Mouse (Mus musculus) lung, postnatal 0 days (tissue): ENCODE results near the gene Art4. TPM values are rescaled to one million over a fixed set of nuclear protein-coding genes. Genes with fewer than 3 reads are reported as not detected.

ENCODE experiments used
- ATAC-seq: fragments of 200-750 bp; cut with Nextera tagmentation; 2 replicates; pipeline ENCODE4 v1.8.0; 2017; ENCODE audit warnings: moderate library complexity
- DNase-seq: peaks from one replicate; pipeline ENCODE4 v3.0.0-alpha.2; 2016; ENCODE audit warnings: low spot score
- H3K27ac ChIP-seq: fragments of 300-500 bp; sonication (generic); 2 replicates; pipeline ENCODE4 v1.5.1; 2014; ENCODE audit warnings: antibody characterized with exemption, mild to moderate bottlenecking, low read length, mixed read lengths
- H3K27me3 ChIP-seq: fragments of 300-500 bp; sonication (generic); replicated peaks from 2 replicates; pipeline ENCODE4 v1.6.1; 2014; ENCODE audit warnings: low read length, mixed read lengths; ENCODE audit not compliant: insufficient read depth
- H3K36me3 ChIP-seq: fragments of 300-500 bp; sonication (generic); 2 replicates; pipeline ENCODE4 v1.6.1; 2014; ENCODE audit warnings: low read length, mixed read lengths; ENCODE audit not compliant: insufficient read depth
- H3K4me1 ChIP-seq: fragments of 300-500 bp; sonication (generic); 2 replicates; pipeline ENCODE4 v1.6.1; 2014; ENCODE audit warnings: antibody characterized with exemption, low read depth, low read length, mixed read lengths; ENCODE audit not compliant: insufficient read depth
- H3K4me2 ChIP-seq: fragments of 300-500 bp; sonication (generic); replicated peaks from 2 replicates; pipeline ENCODE4 v1.6.1; 2014; ENCODE audit warnings: low read depth, mild to moderate bottlenecking, low read length, moderate library complexity, mixed read lengths
- H3K4me3 ChIP-seq: fragments of 300-500 bp; sonication (generic); 2 replicates; pipeline ENCODE4 v1.5.1; 2014; ENCODE audit warnings: low read depth, low read length
- H3K9ac ChIP-seq: fragments of 300-500 bp; sonication (generic); replicated peaks from 2 replicates; pipeline ENCODE4 v1.6.1; 2014; ENCODE audit warnings: low read depth, mild to moderate bottlenecking
- H3K9me3 ChIP-seq: fragments of 300-500 bp; sonication (generic); 2 replicates; pipeline ENCODE4 v1.6.1; 2016; ENCODE audit warnings: low read length, mixed read lengths
- CTCF ChIP-seq: IDR thresholded peaks from 2 replicates; pipeline ENCODE4 v1.5.1; 2016; ENCODE audit warnings: antibody characterized with exemption, mild to moderate bottlenecking
- EP300 ChIP-seq: IDR thresholded peaks from 2 replicates; pipeline ENCODE4 v1.6.1; 2016; ENCODE audit warnings: antibody characterized with exemption, mild to moderate bottlenecking, control low read depth
- WGBS: fragments of 180-500 bp; shearing (Covaris S2); extraction: QIAGEN DNeasy Blood & Tissue Kit; methylation state at CpG from one replicate; pipeline ENCODE4 v1.1.7; 2014; 5-methylcytosine and 5-hydroxymethylcytosine counted together
- polyA plus RNA-seq: library from polyadenylated mRNA; unstranded; fragments of >200 nt; fragmentation: Nextera tagmentation; extraction: Ambion mirVana; gene quantifications from 2 replicates; pipeline ENCODE4 v1.2.1, GENCODE M21; 2015

The Art4 gene
- polyA plus RNA-seq, 1 experiment from 2014 or later: 7.9 TPM

DNA sequence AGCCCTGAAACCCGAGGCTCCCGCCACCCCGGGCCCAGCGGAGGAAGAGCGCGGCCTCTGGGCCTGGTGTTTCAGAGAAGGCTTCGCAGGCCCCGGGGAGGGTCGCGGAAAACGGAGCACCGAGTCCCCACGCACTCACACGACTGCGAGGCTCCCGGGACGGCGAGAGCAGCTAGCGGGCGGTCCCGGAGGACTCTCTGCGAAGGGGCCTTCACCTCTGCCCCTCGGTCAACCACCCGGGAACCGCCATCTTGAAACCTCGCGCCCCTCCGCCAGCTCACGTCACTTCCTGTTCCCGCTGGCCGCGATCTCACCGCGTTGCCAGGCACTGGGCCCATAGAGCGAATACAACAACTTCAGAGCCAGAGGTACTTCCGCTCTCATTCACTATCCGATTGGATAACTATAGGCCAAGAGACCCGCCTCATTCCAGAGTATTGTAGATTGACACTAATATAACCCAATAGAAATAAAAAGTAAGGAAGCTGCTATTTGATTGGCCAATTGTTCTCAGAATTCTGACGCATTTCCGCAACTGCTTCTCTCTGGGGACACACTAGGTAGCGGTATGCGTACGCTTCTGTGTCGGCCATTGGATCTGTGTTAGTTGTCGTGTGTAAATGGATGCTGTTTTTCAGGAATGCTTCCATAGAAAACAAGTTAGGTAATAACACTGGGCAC lies 29.5 kb downstream of the Art4 start, which contains the start of gene Wbp11:
TSS of gene Wbp11 (minus strand) at position 353 of the 681 bp plus-strand sequence.
- peak; percentile 65 for TF ChIP-seq CTCF
- peak; percentile 77; the same call in 1 of the 2 replicates for TF ChIP-seq EP300
- ATAC-seq: peak; percentile 100
- Histone ChIP-seq H3K4me1 (0 out of 2 replicates have a peak, but pooled peaks cover 4% of the 10 kb centered on the region), H3K4me2 (peak within 1 kb of the TSS; percentile 66), H3K36me3 (peaks cover 14% of the 10 kb centered on the region), H3K9ac (peak within 1 kb of the TSS; percentile 99), H3K9me3 (no peaks in the 10 kb centered on the region), H3K27ac (peak within 1 kb of the TSS; percentile 90), H3K27me3 (no peaks in the 10 kb centered on the region), H3K4me3 (peak within 1 kb of the TSS; percentile 100)
- under 1% methylated on average over 37 of the region's 45 CpGs for WGBS
- DNase-seq: peak; percentile 100

DNA sequence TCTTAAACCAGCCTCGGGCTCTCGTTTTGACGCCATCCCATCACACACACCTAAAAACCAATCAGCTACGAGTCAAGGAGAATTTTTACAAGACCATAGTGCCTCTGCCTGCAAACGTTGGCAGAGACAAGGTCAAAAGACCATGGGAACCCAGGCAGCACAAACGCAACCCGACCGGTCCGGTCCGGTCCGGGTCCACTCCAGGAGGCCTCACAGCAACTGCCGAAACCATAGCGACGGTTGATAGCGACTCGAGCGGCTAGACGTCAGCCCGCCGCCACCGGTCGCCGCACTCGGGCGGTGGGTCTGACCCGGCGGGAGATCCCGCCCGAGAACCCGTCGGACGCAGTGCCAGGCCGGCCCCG lies 30.0 kb downstream of the Art4 start, which contains the start of gene BC049715:
TSS of gene BC049715 (plus strand) at position 111 of the 365 bp plus-strand sequence.
- Histone ChIP-seq H3K9ac (peak within 1 kb of the TSS; percentile 99), H3K4me3 (peak within 1 kb of the TSS; percentile 100), H3K27me3 (no peaks in the 10 kb centered on the region), H3K4me2 (peak within 1 kb of the TSS; percentile 66), H3K4me1 (0 out of 2 replicates have a peak, but pooled peaks cover 4% of the 10 kb centered on the region), H3K9me3 (no peaks in the 10 kb centered on the region), H3K36me3 (peaks cover 17% of the 10 kb centered on the region), H3K27ac (peak within 1 kb of the TSS; percentile 90)
- no peak for TF ChIP-seq EP300
- no peak for TF ChIP-seq CTCF
- peak; percentile 49 for DNase-seq
- ATAC-seq: peak; percentile 25
- WGBS: under 1% methylated on average over 34 of the region's 34 CpGs

DNA sequence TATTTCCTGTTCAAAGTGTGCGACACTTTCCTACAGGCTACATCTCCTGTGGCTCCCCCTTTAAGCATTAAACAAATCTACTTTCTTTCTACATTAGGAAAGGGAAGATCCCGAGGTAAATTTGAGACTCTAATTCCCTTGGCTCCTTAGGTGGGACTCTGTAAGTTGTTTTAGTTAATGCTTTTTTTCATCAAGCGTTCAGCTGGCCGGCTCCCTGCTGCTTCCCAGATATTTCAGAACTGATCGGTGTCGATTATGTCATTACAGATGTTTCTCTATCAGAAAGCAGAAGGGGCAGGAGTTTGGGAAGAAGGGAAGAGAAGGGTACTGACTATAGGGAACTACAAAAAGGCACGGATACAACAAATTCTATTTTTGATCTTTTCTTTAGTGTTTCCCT lies 30.4 kb downstream of the Art4 start:
- H3K27ac ChIP-seq: no peak overlapping the region

DNA sequence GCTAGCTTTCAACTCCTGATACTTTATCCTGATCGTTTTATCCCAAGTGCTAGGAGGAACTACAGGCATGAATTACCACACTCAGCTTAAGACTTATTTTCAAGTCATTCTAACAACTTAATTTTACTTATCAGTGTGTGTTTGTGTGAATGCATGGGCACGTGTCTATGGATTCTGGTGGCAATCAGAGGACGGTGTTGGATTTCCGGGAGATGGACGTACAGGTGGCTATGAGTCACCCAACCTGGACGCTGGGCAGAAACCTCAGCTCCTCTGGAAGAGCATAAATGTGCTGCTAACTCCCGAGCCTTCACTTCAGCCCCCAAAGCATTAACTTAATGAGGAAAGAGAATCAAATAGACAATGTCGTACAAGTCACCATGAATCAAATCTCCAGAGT lies 32.5 kb downstream of the Art4 start:
- peaks cover 40% of the 10 kb centered on the region for H3K36me3 ChIP-seq
- H3K9me3 ChIP-seq: no peaks in the 10 kb centered on the region
- WGBS: 92% methylated on average over 8 of the region's 8 CpGs

More for the DNA sequence above, 30.4 kb downstream of the Art4 start:
- H3K9ac ChIP-seq: peak overlapping the region; percentile 99
- no peak for ATAC-seq
- peak overlapping the region; percentile 66 for H3K4me2 ChIP-seq
- WGBS: 12% methylated on average over 7 of the region's 7 CpGs
- TF ChIP-seq EP300 (no peak), CTCF (no peak)
- H3K4me1 ChIP-seq: 0 out of 2 replicates have a peak, but pooled peaks cover 4% of the 10 kb centered on the region
- peak overlapping the region; percentile 100 for H3K4me3 ChIP-seq
- H3K36me3 ChIP-seq: peaks cover 21% of the 10 kb centered on the region
- H3K9me3 ChIP-seq: no peaks in the 10 kb centered on the region
- DNase-seq: no peak
- no peaks in the 10 kb centered on the region for H3K27me3 ChIP-seq

DNA sequence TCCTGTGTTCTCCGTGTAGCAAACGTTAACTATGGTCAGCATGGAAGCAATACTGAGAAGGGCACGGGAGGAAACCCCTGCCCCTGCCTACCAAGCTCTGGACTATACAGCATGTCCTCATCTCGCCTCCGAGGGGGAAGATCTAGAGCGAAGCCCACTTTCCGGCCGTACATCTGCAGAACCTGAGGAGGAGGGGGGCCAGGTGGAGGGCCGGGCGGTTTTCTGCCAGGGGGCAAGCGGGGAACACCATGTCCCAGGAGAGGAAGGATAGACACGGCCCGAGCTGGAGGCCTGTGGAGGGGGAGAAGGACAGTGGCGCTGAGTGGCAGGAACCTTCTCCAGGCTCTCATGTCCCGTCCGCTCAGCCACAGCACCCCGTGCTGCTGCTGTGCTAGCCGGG lies 36.4 kb downstream of the Art4 start:
- TF ChIP-seq EP300 (no peak), CTCF (no peak)
- Histone ChIP-seq H3K4me3 (no peak overlapping the region), H3K9ac (no peak overlapping the region), H3K4me2 (no peak overlapping the region), H3K36me3 (peaks cover 58% of the 10 kb centered on the region), H3K9me3 (no peaks in the 10 kb centered on the region), H3K4me1 (no peaks in the 10 kb centered on the region), H3K27ac (no peak overlapping the region), H3K27me3 (no peaks in the 10 kb centered on the region)
- WGBS: 93% methylated on average over 18 of the region's 18 CpGs
- no peak for DNase-seq
- ATAC-seq: no peak

More for the DNA sequence above, 32.5 kb downstream of the Art4 start:
- DNase-seq (no peak), ATAC-seq (no peak)
- no peak overlapping the region for H3K27ac ChIP-seq
- TF ChIP-seq EP300 (no peak), CTCF (no peak)
- no peak overlapping the region for H3K4me3 ChIP-seq
- no peaks in the 10 kb centered on the region for H3K27me3 ChIP-seq
- 0 out of 2 replicates have a peak, but pooled peaks cover 4% of the 10 kb centered on the region for H3K4me1 ChIP-seq
- H3K9ac ChIP-seq: no peak overlapping the region
- H3K4me2 ChIP-seq: no peak overlapping the region

DNA sequence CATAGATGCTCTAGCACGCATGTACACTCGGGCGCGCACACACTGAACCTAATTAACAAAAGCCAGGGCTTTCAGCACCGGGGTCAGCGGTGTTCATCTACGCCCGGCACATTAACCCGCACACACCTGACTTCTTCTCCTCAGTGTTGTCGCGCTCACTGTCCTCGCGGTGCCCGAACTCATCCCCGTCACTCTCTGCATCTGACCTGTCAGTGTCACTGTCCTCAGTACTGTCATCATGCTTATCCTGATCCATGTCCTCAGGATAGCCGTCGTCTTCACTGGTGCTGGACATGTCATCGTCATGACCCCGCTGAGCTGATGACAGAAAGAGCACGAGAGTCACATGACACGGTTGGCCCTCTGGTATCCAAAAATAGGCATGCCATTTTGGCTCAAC lies 37.2 kb downstream of the Art4 start:
- no peak for ATAC-seq
- no peak overlapping the region for H3K9ac ChIP-seq
- WGBS: 94% methylated on average over 21 of the region's 21 CpGs
- no peak for DNase-seq
- H3K27ac ChIP-seq: no peak overlapping the region
- no peaks in the 10 kb centered on the region for H3K27me3 ChIP-seq
- no peaks in the 10 kb centered on the region for H3K4me1 ChIP-seq
- H3K4me3 ChIP-seq: no peak overlapping the region
- H3K4me2 ChIP-seq: no peak overlapping the region
- H3K9me3 ChIP-seq: no peaks in the 10 kb centered on the region
- TF ChIP-seq CTCF (no peak), EP300 (no peak)
- peaks cover 65% of the 10 kb centered on the region for H3K36me3 ChIP-seq
